Mouse (Mus musculus) cerebellum, adult 2 months (tissue): Measurements from ENCODE around the gene Wnt5b.

Experiments used
- CTCF ChIP-seq: fragments of 200-500 bp; IDR thresholded peaks from 2 replicates; pipeline ENCODE4 v1.5.1; 2011; ENCODE audit warnings: low read depth, mild to moderate bottlenecking, control low read depth, low read length, moderate library complexity, borderline replicate concordance; ENCODE audit not compliant: insufficient read depth
- POLR2A ChIP-seq: fragments of 200-500 bp; IDR thresholded peaks from 2 replicates; pipeline ENCODE4 v1.6.1; 2011; ENCODE audit warnings: low read length, control low read depth, borderline replicate concordance; ENCODE audit not compliant: insufficient read depth

- TF ChIP-seq CTCF (no peak), POLR2A (no peak)
Observed at GRCm38 (mm10) chr6:119475988-119476387, 68.2 kb downstream of the Wnt5b start.
